Mouse (Mus musculus) adrenal gland, adult 18-20 months (tissue): ENCODE data around the gene Sdad1. TPM values are rescaled to one million over a fixed set of nuclear protein-coding genes. Genes with fewer than 3 reads are reported as not detected.
A peak's percentile ranks its signal among the peaks of the same experiment; 100 is the strongest.
"Not testable (repeated sequence)": the region's sequence is repeated elsewhere in the genome, so short reads cannot be mapped to it uniquely, and the experiment has no call there.

ENCODE experiments used
- DNase-seq, 2 experiments: peaks; one replicate each; pipeline ENCODE4 v3.0.0; 2021 to 2022; ENCODE audit warnings: low spot score in 2 of 2
- long read RNA-seq, 2 experiments: library from polyadenylated mRNA; stranded (forward); transcript quantifications; one replicate each; pipeline ENCODE4 v2.0.0; 2021
- total RNA-seq, 2 experiments: library from RNA; stranded (reverse); gene quantifications; 1 replicate in 1 of 2; 2 replicates in 1 of 2; pipeline ENCODE4 v1.2.3; 2021

Sdad1 gene
- 10 to 100 TPM; 27.9 to 28.3 TPM for total RNA-seq
- long read RNA-seq, experiment 1, full-length matches to known transcripts: 1 of 2 reads
- long read RNA-seq, experiment 1, partial matches to known transcripts: 1 of 2 reads
- long read RNA-seq, experiment 1, other reads (novel, unspliced or antisense): 0 of 2 reads
- long read RNA-seq, experiment 2, full-length matches to known transcripts: 6 of 13 reads
- long read RNA-seq, experiment 2, partial matches to known transcripts: 4 of 13 reads
- long read RNA-seq, experiment 2, other reads (novel, unspliced or antisense): 3 of 13 reads

DNA sequence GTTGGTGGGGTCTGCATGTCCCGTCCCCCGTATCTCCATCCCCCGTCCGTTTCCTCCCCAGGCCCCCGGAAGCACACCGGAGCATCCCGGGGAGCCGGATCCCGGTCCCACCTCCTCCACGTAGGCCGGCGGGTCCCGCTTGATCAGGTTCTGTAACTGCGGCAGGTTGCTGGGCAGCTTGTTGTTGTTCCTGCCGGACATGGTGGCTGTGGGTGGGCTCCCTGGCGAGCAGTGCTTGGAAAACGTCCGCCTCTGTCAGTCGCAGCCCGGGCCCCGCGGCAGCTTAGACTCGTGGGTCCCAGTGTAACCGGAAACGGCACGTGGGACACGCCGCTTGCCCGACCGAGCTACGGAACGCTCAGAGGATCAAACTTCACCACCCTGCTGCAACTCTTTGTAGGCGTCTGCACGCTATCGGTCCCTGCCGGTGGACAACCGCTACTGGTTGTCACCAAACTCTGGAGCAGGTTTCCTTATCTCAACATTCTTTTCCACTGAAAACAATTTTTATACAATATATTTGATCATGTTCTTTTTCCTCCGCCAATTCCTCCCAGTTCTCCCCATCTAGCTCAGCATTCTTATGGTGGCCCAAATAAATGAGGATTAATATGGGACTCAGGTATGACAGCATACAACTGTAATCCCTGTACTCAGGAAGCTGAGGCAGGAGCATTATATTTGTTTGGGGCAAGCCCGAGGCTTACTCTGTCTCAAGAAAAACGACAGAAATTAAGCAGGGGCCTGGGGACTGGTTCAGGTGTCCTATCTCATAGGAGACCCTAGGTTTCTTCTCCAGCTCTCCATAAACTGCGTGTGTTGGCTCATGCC, at the start of gene Sdad1:
TSS of gene Sdad1 (minus strand) at position 799 of the 831 bp plus-strand sequence.
- DNase-seq: peak; percentile 87 to 88

DNA sequence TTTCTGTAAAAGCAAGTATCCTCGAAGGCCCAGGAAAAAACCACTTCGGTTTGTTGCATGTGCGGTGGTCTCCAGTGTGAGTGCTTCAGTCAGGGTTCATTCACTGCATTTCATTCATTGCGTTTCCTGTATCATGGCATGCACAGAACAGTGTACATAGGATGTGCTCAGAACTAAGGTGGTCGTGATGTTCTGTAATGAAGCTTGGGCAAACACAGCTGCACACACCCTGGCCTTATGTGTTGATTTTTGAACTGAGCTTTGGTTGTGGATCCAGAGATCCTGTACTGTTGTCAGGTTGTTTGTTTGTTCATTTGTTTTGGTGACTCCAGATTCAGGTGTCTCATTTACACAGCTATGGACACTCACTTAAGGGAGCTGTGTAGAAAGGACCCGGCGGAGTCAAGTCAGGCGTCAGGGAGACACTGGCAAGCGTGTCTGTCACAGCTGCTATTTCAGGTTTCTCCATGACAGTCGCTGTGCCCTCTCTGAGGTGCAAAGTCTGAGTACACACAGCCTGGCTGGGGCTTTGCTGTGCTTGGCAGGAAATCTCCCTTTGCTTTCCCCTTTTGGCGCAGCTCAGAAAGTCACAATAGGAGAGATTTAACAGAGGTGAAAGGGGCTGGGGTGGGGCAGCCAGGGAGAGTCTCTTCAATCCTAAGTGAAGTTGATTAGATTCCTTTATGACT, 48.6 kb upstream of the Sdad1 start:
- no peak for DNase-seq

GRCm38 (mm10) chr5:92358033-92358432, 47.8 kb upstream of the Sdad1 start:
- DNase-seq: no peak

DNA sequence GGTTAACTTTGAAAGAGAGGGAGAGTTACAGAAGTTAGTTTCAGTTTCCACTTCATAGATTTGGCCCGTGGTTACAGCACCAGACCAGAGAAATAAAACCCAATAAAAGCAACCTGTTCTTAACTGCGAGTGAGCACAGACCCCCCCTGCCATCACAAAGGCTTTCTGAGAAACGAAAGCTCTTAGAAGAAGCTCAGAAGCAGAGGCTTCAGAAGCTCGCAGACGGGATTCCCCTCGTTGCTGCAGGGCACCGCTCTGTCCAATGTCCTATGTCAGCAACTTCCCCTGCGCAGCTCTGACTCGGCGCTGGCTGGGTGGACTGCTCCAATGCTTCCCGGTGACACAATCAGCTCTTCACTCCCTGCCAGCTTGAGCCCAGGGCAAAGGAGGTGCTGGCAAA, 43.2 kb upstream of the Sdad1 start:
- DNase-seq: peak; percentile 44 to 49

- DNase-seq: not testable (repeated sequence)
Observed at GRCm38 (mm10) chr5:92352716-92353115, 42.4 kb upstream of the Sdad1 start.

DNA sequence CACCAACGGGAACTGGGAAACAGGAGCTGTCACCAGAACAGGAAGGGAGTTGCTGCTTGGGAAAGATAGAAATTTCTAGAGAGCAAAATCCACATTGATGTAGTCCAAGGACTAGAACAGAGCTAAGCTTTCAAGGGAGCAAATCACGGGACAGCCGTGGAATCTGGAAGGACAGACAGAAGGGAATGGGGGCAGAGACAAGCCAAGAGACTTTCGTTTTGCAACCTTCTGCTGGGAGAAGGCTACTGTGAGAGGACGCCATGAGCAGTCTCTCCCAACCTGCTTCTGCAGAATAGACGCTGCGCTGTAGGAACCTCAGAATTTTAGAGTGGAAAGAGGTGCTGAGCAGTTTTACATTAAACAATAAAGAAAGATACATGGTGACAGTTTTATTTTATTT, 39.5 kb upstream of the Sdad1 start:
- no peak for DNase-seq

GRCm38 (mm10) chr5:92348794-92349413, 38.6 kb upstream of the Sdad1 start, which contains the start of gene Cxcl10:
Gene Cxcl10 (minus strand): TSS chr5:92348889.
- DNase-seq: peak; percentile 33 to 35

DNA sequence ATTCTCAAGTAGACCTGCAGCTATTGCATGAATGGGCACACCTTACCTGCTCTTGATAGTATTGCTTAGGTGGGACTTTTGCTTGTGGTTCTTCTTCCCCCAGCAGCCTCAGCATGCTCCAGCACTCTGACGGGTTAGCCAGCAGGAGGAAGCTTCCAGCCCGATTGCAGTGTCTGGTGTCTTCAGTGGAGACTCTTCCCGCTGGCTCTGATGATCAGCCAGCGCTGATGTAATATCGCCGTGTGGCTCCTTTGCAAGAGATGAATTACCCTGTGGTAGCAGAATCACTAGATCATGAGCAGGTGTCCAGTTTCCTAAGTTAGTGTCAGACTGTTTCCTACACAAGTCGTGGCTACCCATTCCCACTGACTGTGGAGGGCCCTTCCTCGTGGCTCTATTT, 34.7 kb upstream of the Sdad1 start:
- DNase-seq: no peak

- no peak for DNase-seq
Observed at GRCm38 (mm10) chr5:92340606-92341005, 30.3 kb upstream of the Sdad1 start.

GRCm38 (mm10) chr5:92336743-92337142, 26.5 kb upstream of the Sdad1 start:
- DNase-seq: no peak

DNA sequence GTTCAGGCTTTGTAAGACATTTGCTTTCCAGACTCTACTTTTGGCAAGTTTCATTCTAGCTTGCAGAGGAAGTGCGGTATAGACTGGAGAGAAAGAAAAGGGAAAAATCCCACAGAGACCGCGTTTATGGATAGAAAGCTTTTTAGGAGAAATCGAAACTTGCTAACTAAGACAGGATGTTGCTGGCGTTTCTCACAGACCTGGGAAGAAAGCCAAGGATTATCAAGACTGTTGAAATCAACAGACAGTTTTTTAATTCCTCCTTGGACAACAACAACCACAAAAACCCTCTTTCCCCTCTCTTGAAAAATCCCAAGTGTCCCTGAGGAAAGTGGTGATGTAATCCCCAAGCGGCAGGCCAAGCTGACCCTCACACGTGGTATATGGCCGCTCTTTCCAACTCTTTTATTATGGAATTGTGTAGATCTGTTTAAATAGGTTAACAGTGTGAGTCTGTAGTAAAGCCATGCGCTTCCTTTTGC, 22.1 kb upstream of the Sdad1 start:
- no peak for DNase-seq

DNA sequence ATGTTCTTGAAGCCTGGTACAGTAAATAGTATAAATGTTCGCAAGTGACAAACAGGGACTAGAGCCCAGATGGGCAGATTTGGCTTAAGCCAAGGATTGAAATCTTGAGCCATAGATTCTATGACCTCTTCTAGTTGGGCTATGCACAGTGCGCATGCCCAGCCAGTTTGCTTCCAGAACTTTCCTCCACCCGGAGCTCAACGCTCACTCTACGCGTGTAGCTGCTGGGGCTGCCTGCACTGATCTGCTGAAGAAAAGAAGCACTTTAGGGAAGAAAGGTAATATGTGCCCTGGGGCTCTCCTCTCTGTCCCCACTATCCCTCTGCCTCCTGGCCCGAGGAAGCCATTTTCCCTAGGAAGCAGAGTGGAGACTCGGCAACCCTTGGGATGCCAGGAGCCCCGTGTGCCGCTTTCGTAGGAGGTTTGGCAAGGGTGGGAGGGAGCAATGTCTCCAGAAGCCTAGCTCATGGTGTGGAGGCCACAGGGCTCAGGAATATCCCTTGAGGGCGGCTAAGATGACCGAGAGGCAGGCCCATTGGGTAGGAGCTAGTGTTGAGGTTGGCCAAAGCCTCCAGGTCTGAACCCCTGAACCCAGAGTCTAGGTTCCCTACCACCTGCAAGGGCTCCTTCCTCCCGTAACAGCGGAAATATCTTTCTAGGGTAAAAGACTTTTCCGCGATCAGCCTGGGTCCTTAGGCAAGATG, 21.5 kb upstream of the Sdad1 start, which contains the start of gene Art3:
TSS of gene Art3 (plus strand) at position 193 of the 704 bp plus-strand sequence.
- no peak for DNase-seq

GRCm38 (mm10) chr5:92331122-92331521, 20.8 kb upstream of the Sdad1 start:
- DNase-seq: no peak

DNA sequence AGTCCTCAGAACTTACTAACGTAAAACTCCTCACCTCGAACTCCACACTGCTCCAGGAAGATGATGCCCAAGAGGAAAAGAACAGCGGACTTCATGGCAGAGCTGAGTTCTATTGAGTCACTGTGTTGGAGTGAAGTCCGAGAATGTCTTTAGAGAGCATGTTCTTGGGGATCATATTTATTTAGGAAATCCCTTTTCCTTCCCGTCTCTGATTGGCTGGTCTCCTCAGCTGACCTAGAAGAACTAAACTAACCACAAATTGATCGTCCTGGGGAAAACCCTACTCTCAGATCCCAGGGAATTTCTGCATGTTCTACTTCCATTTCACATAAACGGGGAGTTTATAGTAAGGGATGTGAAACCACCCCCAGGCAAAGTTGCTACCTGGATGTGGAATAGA, 17.6 kb upstream of the Sdad1 start, which contains the start of gene Cxcl9:
TSS of gene Cxcl9 (minus strand) at position 151 of the 400 bp plus-strand sequence.
- DNase-seq: no peak

DNA sequence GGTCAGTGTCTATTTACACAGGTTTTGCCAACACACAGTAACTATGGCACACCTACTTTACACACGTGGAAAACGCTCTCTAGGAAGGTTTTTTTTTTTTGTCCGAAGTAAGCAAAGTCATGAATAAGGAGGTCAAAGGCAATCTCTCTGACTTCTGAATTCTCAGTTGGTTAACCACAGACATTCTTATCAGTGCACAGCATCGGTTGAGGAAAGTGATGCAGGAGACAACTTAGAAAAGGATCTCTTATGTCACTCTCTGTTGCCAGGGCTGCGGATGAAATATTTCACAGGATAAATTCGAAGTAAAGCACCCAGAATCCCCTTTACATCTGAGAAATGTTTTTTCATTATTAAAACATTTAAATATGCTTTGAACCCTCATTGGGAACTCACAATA, 17.1 kb upstream of the Sdad1 start:
- no peak for DNase-seq

- DNase-seq: no peak
Observed at GRCm38 (mm10) chr5:92323264-92323663, 13.0 kb upstream of the Sdad1 start.

DNA sequence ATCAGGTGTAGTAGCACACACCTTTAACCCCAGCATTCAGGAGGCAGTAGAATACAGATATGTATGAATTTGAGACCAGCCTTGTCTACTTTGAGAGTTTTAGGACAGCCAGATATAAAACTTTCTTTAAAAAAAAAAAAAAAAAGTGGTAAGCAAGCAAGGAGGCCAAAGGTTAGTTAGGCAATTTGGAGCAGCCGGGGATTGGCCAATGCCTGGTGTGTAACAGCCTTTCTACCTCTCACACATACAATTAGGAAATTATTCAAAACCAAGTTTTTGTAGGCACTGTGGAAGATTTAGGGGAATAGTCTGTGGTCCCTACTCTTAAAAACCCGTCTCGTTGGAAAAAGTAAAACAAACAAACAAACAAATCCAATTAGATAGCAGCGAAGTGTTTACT, 12.3 kb upstream of the Sdad1 start:
- DNase-seq: no peak

GRCm38 (mm10) chr5:92321631-92322400, 11.5 kb upstream of the Sdad1 start:
- no peak for DNase-seq

DNA sequence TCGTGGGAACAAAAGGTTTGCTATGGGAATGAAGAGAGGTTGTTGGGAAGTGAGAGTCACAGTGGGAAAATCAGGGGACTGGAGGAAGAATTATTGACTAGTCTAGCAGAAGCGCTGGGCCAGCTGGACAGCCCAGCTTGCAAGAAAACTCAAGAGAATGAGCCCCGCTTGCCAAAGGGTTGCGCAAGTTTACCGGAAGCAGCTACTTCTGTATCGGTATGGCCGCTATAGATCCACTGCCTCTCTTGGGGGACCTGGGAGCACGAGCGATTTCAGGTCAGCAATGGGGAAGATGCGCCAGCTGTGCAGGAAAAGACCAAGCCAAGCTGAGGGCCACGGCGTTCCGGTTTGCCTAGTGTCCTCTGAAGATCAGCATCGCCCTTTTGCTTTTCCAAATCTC, 8.3 kb upstream of the Sdad1 start:
- DNase-seq: no peak

GRCm38 (mm10) chr5:92318119-92318518, 7.8 kb upstream of the Sdad1 start:
- DNase-seq: no peak
